Mouse (Mus musculus) E14TG2a.4 (cell line): Measurements from ENCODE around the gene Gm3149.
"Not testable (repeated sequence)": the region's sequence is repeated elsewhere in the genome, so short reads cannot be mapped to it uniquely, and the experiment has no call there.

Experiments
- H3K27me3 ChIP-seq: 2 replicates; pipeline ENCODE4 v1.6.1; 2014; ENCODE audit warnings: low read length, control low read depth; ENCODE audit not compliant: insufficient read depth
- H3K36me3 ChIP-seq: 2 replicates; pipeline ENCODE4 v1.6.1; 2014; ENCODE audit warnings: low read length, control low read depth; ENCODE audit not compliant: insufficient read depth
- H3K4me1 ChIP-seq: replicated peaks from 2 replicates; pipeline ENCODE4 v1.6.1; 2014; ENCODE audit warnings: low read depth, low read length, control low read depth
- H3K4me3 ChIP-seq: replicated peaks from 2 replicates; pipeline ENCODE4 v1.5.1; 2014; ENCODE audit warnings: mild to moderate bottlenecking, low read length
- H3K9me3 ChIP-seq: 2 replicates; pipeline ENCODE4 v1.6.1; 2014; ENCODE audit warnings: low read length, control low read depth

The Gm3149 gene

GRCm38 (mm10) chr14:4316983-4317382 lies at the start of gene Gm3149:
Gene Gm3149, plus strand, starts transcription at chr14:4317283.
- not testable (repeated sequence) for H3K4me3 ChIP-seq, H3K9me3 ChIP-seq, H3K36me3 ChIP-seq, H3K4me1 ChIP-seq, H3K27me3 ChIP-seq

GRCm38 (mm10) chr14:4269238-4269950 lies 47.7 kb upstream of the Gm3149 start:
- not testable (repeated sequence) for H3K36me3 ChIP-seq, H3K9me3 ChIP-seq, H3K4me3 ChIP-seq, H3K4me1 ChIP-seq, H3K27me3 ChIP-seq

GRCm38 (mm10) chr14:4279828-4280227 lies 37.3 kb upstream of the Gm3149 start:
- not testable (repeated sequence) for H3K4me1 ChIP-seq, H3K36me3 ChIP-seq, H3K4me3 ChIP-seq, H3K27me3 ChIP-seq, H3K9me3 ChIP-seq

GRCm38 (mm10) chr14:4334476-4335080 lies 17.5 kb downstream of the Gm3149 start, which contains the start of gene 2610042L04Rik:
Gene 2610042L04Rik, plus strand, starts transcription at chr14:4334763.
- not testable (repeated sequence) for H3K4me1 ChIP-seq, H3K4me3 ChIP-seq, H3K9me3 ChIP-seq, H3K27me3 ChIP-seq, H3K36me3 ChIP-seq

GRCm38 (mm10) chr14:4335506-4335905 lies 18.4 kb downstream of the Gm3149 start:
- not testable (repeated sequence) for H3K9me3 ChIP-seq, H3K27me3 ChIP-seq, H3K4me3 ChIP-seq, H3K4me1 ChIP-seq, H3K36me3 ChIP-seq

- not testable (repeated sequence) for H3K9me3 ChIP-seq, H3K4me3 ChIP-seq, H3K36me3 ChIP-seq, H3K4me1 ChIP-seq, H3K27me3 ChIP-seq
Measured at GRCm38 (mm10) chr14:4368991-4369390, 51.9 kb downstream of the Gm3149 start.

GRCm38 (mm10) chr14:4369691-4370090 lies 52.6 kb downstream of the Gm3149 start:
- H3K4me3 ChIP-seq, H3K36me3 ChIP-seq, H3K27me3 ChIP-seq, H3K4me1 ChIP-seq, H3K9me3 ChIP-seq: not testable (repeated sequence)
